Mouse (Mus musculus) lung, postnatal 0 days (tissue): ENCODE results near the gene Rubcnl. TPM values are rescaled to one million over a fixed set of nuclear protein-coding genes. Genes with fewer than 3 reads are reported as not detected.
A peak's percentile ranks its signal among the peaks of the same experiment; 100 is the strongest.

Experiments
- ATAC-seq: fragments of 200-750 bp; cut with Nextera tagmentation; 2 replicates; pipeline ENCODE4 v1.8.0; 2017; ENCODE audit warnings: moderate library complexity
- DNase-seq: peaks from one replicate; pipeline ENCODE4 v3.0.0-alpha.2; 2016; ENCODE audit warnings: low spot score
- H3K27ac ChIP-seq: fragments of 300-500 bp; sonication (generic); 2 replicates; pipeline ENCODE4 v1.5.1; 2014; ENCODE audit warnings: antibody characterized with exemption, mild to moderate bottlenecking, low read length, mixed read lengths
- H3K27me3 ChIP-seq: fragments of 300-500 bp; sonication (generic); replicated peaks from 2 replicates; pipeline ENCODE4 v1.6.1; 2014; ENCODE audit warnings: low read length, mixed read lengths; ENCODE audit not compliant: insufficient read depth
- H3K36me3 ChIP-seq: fragments of 300-500 bp; sonication (generic); 2 replicates; pipeline ENCODE4 v1.6.1; 2014; ENCODE audit warnings: low read length, mixed read lengths; ENCODE audit not compliant: insufficient read depth
- H3K4me1 ChIP-seq: fragments of 300-500 bp; sonication (generic); 2 replicates; pipeline ENCODE4 v1.6.1; 2014; ENCODE audit warnings: antibody characterized with exemption, low read depth, low read length, mixed read lengths; ENCODE audit not compliant: insufficient read depth
- H3K4me2 ChIP-seq: fragments of 300-500 bp; sonication (generic); replicated peaks from 2 replicates; pipeline ENCODE4 v1.6.1; 2014; ENCODE audit warnings: low read depth, mild to moderate bottlenecking, low read length, moderate library complexity, mixed read lengths
- H3K4me3 ChIP-seq: fragments of 300-500 bp; sonication (generic); 2 replicates; pipeline ENCODE4 v1.5.1; 2014; ENCODE audit warnings: low read depth, low read length
- H3K9ac ChIP-seq: fragments of 300-500 bp; sonication (generic); replicated peaks from 2 replicates; pipeline ENCODE4 v1.6.1; 2014; ENCODE audit warnings: low read depth, mild to moderate bottlenecking
- H3K9me3 ChIP-seq: fragments of 300-500 bp; sonication (generic); 2 replicates; pipeline ENCODE4 v1.6.1; 2016; ENCODE audit warnings: low read length, mixed read lengths
- CTCF ChIP-seq: IDR thresholded peaks from 2 replicates; pipeline ENCODE4 v1.5.1; 2016; ENCODE audit warnings: antibody characterized with exemption, mild to moderate bottlenecking
- EP300 ChIP-seq: IDR thresholded peaks from 2 replicates; pipeline ENCODE4 v1.6.1; 2016; ENCODE audit warnings: antibody characterized with exemption, mild to moderate bottlenecking, control low read depth
- WGBS: fragments of 180-500 bp; shearing (Covaris S2); extraction: QIAGEN DNeasy Blood & Tissue Kit; methylation state at CpG from one replicate; pipeline ENCODE4 v1.1.7; 2014; 5-methylcytosine and 5-hydroxymethylcytosine counted together
- polyA plus RNA-seq: library from polyadenylated mRNA; unstranded; fragments of >200 nt; fragmentation: Nextera tagmentation; extraction: Ambion mirVana; gene quantifications from 2 replicates; pipeline ENCODE4 v1.2.1, GENCODE M21; 2015

Rubcnl gene
- polyA plus RNA-seq, 1 experiment from 2014 or later = 0.27 TPM

DNA sequence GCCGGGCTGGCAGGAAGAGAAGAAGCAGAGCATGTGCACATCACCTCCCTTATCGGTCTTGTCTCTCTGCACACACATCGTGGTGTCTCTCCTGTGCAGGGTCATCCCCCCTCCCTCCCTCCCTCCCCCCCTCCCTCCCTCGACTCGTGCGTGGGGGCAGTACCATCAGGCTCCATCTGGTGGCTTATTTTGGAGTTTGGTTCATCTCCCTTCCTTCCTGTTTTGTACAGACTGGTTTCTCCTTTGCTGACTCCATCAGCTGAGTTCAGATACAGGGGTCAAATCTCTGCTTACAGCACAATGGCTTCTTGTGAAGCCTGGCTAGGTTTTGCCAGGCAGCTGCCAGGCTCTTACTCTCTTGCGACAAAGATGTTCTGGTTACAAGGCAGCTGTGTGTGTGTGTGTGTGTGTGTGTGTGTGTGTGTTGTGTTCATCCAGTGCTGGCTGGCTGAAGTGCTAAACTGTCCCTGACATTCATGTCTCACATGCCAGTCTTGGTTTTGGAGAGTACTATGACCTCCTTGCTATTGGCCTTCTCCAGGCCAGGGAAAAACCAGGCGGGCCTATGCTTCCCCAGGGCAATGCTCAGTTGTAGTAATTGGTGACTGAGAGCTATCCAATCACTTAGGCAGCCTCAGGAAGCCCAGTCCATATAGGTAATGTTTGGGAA lies 4.7 kb upstream of the Rubcnl start:
- ATAC-seq (peak; percentile 44), DNase-seq (peak; percentile 51)
- H3K36me3 ChIP-seq = no peaks in the 10 kb centered on the region
- TF ChIP-seq EP300 (no peak), CTCF (0 out of 2 replicates have a peak, but pooled peaks have one; percentile 16)
- H3K4me3 ChIP-seq = no peak overlapping the region
- no peak overlapping the region for H3K4me2 ChIP-seq
- no peak overlapping the region for H3K27ac ChIP-seq
- H3K27me3 ChIP-seq = no peaks in the 10 kb centered on the region
- H3K9me3 ChIP-seq = no peaks in the 10 kb centered on the region
- H3K9ac ChIP-seq = no peak overlapping the region
- H3K4me1 ChIP-seq = no peaks in the 10 kb centered on the region
- WGBS = 30% methylated on average over 8 of the region's 8 CpGs

GRCm38 (mm10) chr14:75016715-75017020 lies 841 bp downstream of the Rubcnl start:
- Histone ChIP-seq H3K27ac (no peak overlapping the region), H3K9ac (peak overlapping the region; percentile 38; the same call in 1 of the 2 replicates), H3K4me3 (peak overlapping the region; percentile 61), H3K36me3 (no peaks in the 10 kb centered on the region), H3K27me3 (no peaks in the 10 kb centered on the region), H3K4me1 (no peaks in the 10 kb centered on the region), H3K4me2 (peak overlapping the region; percentile 92), H3K9me3 (no peaks in the 10 kb centered on the region)
- ATAC-seq (no peak), DNase-seq (no peak)
- 75% methylated on average over 9 of the region's 9 CpGs for WGBS
- TF ChIP-seq EP300 (no peak), CTCF (no peak)

DNA sequence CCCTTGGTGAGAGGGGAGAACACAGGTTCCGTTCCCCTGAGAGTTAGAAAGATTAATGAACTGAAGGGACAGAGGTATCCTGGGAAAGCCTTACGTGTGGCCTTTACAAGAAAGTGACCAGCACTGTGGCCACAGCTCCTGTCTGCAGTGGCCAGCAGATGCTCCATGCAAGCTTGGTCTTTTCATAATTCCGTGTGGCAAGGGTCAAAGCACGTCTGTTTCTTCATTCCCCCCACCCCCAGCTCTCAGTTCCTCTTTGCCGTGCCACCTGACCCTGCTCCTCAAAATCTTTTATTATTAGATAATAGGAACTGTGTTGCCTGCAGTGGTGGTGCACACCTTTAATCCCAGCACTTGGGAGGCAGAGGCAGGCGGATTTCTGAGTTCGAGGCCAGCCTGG lies 1.4 kb downstream of the Rubcnl start:
- peak; percentile 36 for DNase-seq
- ATAC-seq = no peak
- Histone ChIP-seq H3K36me3 (no peaks in the 10 kb centered on the region), H3K4me2 (no peak overlapping the region), H3K4me3 (no peak overlapping the region), H3K9ac (no peak overlapping the region), H3K9me3 (no peaks in the 10 kb centered on the region), H3K27me3 (no peaks in the 10 kb centered on the region), H3K27ac (no peak overlapping the region), H3K4me1 (no peaks in the 10 kb centered on the region)
- WGBS = 86% methylated on average over 7 of the region's 7 CpGs
- no peak for TF ChIP-seq CTCF
- no peak for TF ChIP-seq EP300

DNA sequence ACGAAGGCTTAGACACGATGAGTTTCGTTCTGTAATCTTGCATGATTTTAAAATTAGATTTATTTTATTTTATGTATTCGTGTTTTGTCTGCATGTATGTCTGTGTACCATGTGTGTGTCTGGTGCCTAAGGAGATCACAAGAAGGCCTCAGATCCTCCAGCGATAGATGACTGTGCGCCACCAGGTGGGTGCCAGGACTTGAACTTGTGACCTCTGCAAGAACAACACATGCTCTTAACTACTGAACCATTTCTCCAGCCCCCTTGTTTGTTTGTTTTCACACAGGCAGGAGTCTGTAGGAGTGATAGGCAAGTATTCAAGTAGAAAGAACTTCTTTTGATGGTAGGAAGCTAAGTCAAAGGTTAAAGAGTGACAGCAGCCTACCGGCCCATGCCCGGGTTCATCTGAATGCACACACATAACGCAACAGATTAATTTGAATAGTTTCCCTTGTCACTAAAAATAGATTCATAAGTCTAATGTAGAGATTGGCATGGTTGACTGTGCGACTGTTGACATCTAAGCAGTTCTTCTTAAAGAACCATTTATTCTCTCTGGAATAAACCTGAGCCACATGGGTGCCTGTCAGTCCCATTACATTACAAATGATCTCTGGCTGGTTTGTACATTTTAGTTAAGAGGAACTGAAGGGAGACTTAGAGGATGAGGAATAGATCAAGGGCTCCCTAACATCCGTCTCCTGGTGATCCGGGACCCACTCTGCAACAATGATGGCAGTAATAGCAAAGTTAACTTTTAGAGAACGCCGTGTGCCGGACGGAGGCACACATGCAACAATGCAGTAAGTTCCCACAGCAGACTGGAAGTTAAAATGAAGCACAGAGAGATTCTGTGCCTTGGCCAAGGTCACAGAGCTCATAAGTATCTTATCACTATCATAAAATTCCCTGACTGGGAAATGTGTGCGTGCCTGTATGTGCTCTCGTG lies 2.3 kb downstream of the Rubcnl start:
- H3K27ac ChIP-seq = no peak overlapping the region
- 78% methylated on average over 18 of the region's 18 CpGs for WGBS
- H3K4me2 ChIP-seq = no peak overlapping the region
- H3K4me1 ChIP-seq = no peaks in the 10 kb centered on the region
- TF ChIP-seq EP300 = no peak
- no peak for TF ChIP-seq CTCF
- no peak overlapping the region for H3K4me3 ChIP-seq
- H3K27me3 ChIP-seq = no peaks in the 10 kb centered on the region
- DNase-seq = no peak
- H3K9me3 ChIP-seq = no peaks in the 10 kb centered on the region
- H3K9ac ChIP-seq = no peak overlapping the region
- ATAC-seq = no peak
- H3K36me3 ChIP-seq = no peaks in the 10 kb centered on the region

- DNase-seq (no peak), ATAC-seq (no peak)
- Histone ChIP-seq H3K27ac (no peak overlapping the region), H3K4me1 (no peaks in the 10 kb centered on the region), H3K9ac (no peak overlapping the region), H3K27me3 (no peaks in the 10 kb centered on the region), H3K4me2 (no peak overlapping the region), H3K36me3 (no peaks in the 10 kb centered on the region), H3K9me3 (no peaks in the 10 kb centered on the region), H3K4me3 (no peak overlapping the region)
- WGBS = 71% methylated on average over 4 of the region's 4 CpGs
- TF ChIP-seq CTCF (no peak), EP300 (no peak)
Measured at GRCm38 (mm10) chr14:75018829-75019228, 3.0 kb downstream of the Rubcnl start.

- H3K9ac ChIP-seq = no peak overlapping the region
- DNase-seq (no peak), ATAC-seq (no peak)
- H3K4me1 ChIP-seq = no peaks in the 10 kb centered on the region
- WGBS = 66% methylated on average over 12 of the region's 12 CpGs
- no peaks in the 10 kb centered on the region for H3K9me3 ChIP-seq
- no peak overlapping the region for H3K4me2 ChIP-seq
- TF ChIP-seq EP300 = no peak
- TF ChIP-seq CTCF = no peak
- no peaks in the 10 kb centered on the region for H3K36me3 ChIP-seq
- H3K4me3 ChIP-seq = no peak overlapping the region
- H3K27me3 ChIP-seq = no peaks in the 10 kb centered on the region
- no peak overlapping the region for H3K27ac ChIP-seq
Measured at GRCm38 (mm10) chr14:75020581-75021253, 4.9 kb downstream of the Rubcnl start.
